Mouse (Mus musculus) Patski (cell line): Measurements from ENCODE around the gene Zcchc12. TPM values are rescaled to one million over a fixed set of nuclear protein-coding genes. Genes with fewer than 3 reads are reported as not detected.

ENCODE experiments used
- ATAC-seq: fragments of 100-300 bp; one replicate; pipeline ENCODE4 v1.8.0; 2021
- CTCF ChIA-PET: fragments of 350-600 bp; sonication (Branson Sonifier 250); formaldehyde crosslinking; loops from one replicate; lab custom pipeline; 2022; ENCODE audit warnings: inconsistent platforms; lab: Charles Lee
- POLR2A ChIA-PET: fragments of 350-600 bp; sonication (Branson Sonifier 250); formaldehyde crosslinking; loops from one replicate; lab custom pipeline; 2022; ENCODE audit warnings: antibody characterized with exemption, inconsistent platforms; lab: Charles Lee
- DNase-seq: peaks from one replicate; pipeline ENCODE4 v3.0.0-alpha.2; 2011; ENCODE audit warnings: low read depth, low spot score
- H3K27me3 ChIP-seq: fragments of 371-371 bp; one replicate; pipeline ENCODE4 v1.5.1; 2021
- CTCF ChIP-seq: fragments of 100-300 bp; IDR thresholded peaks from one replicate; pipeline ENCODE4 v1.5.1; 2021
- in situ Hi-C: fragments of 300-500 bp; cut with MboI; formaldehyde crosslinking; loops from 3 replicates; pipeline ENCODE4 v1.11.1; 2018; ENCODE audit warnings: low pct_unique_long_range_greater_than_20kb, mixed read lengths
- polyA plus RNA-seq: library from polyadenylated mRNA; unstranded; gene quantifications from one replicate; pipeline ENCODE4 v1.2.3, GENCODE M21; 2021

The Zcchc12 gene
- polyA plus RNA-seq, 1 experiment from 2014 or later: 0.21 TPM

DNA sequence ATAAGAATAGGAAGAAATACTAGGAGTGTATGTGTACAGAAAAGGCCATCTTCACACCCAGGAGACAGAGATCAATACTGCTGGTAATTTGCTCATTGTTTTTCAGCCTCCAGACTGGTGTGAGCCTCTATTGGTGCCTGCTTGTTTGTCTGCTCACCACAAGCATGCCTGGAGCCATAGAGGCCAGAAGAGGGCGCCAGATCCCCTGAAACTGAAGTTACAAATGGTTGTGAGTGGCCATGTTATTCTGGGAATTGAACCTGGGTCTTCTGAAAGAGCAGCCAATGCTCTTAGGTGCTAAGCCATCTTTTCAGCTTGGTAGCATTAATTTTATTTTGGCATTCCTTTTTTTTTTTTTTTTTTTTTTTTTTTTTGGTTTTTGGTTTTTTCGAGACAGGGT is 25.7 kb downstream of the Zcchc12 start:
- POLR2A ChIA-PET: no interaction called here
- in situ Hi-C loops: no loop called here
- no peak for ATAC-seq

GRCm38 (mm10) chrX:36225777-36226176 is 30.1 kb downstream of the Zcchc12 start:
- peak; percentile 91 for TF ChIP-seq CTCF
- no peak for DNase-seq
- ATAC-seq: peak; percentile 60
- H3K27me3 ChIP-seq: peaks cover 28% of the 10 kb centered on the region
- ChIA-PET CTCF (interaction anchor here (0.6 to 2.1 kb wide), 16 partner anchors 8 to 202 kb away, joined by 3 to 21 read pairs (median 3); no protein-coding TSS in a partner anchor), POLR2A (no interaction called here)
- in situ Hi-C loops: loop anchor here (5.0 kb wide), 1 partner anchor 167 kb away; no protein-coding TSS in a partner anchor

More for the DNA sequence above, 25.7 kb downstream of the Zcchc12 start:
- peaks cover 22% of the 10 kb centered on the region for H3K27me3 ChIP-seq
- peak; percentile 49 for TF ChIP-seq CTCF
- no peak for DNase-seq
- CTCF ChIA-PET: no interaction called here

- peak; percentile 67 for TF ChIP-seq CTCF
- ATAC-seq: no peak
- peaks cover 30% of the 10 kb centered on the region for H3K27me3 ChIP-seq
- no peak for DNase-seq
- in situ Hi-C loops: loop anchor here (5.0 kb wide), 1 partner anchor 166 kb away; no protein-coding TSS in a partner anchor
- POLR2A ChIA-PET: no interaction called here
- CTCF ChIA-PET: interaction anchor here (0.7 to 2.1 kb wide), 15 partner anchors 7 to 201 kb away, joined by 3 to 21 read pairs (median 4); no protein-coding TSS in a partner anchor
Observed at GRCm38 (mm10) chrX:36226577-36226976, 30.9 kb downstream of the Zcchc12 start.

GRCm38 (mm10) chrX:36228861-36229260 is 33.2 kb downstream of the Zcchc12 start:
- H3K27me3 ChIP-seq: peaks cover 41% of the 10 kb centered on the region
- ATAC-seq (no peak), DNase-seq (no peak)
- TF ChIP-seq CTCF: no peak
- POLR2A ChIA-PET: interaction anchor here (0.6 kb wide), 1 partner anchor 20 kb away, joined by 3 read pairs; no protein-coding TSS in a partner anchor
- in situ Hi-C loops: loop anchor here (5.0 kb wide), 1 partner anchor 163 kb away; no protein-coding TSS in a partner anchor
- CTCF ChIA-PET: no interaction called here

- CTCF ChIA-PET: no interaction called here
- in situ Hi-C loops: loop anchor here (5.0 kb wide), 1 partner anchor 163 kb away; no protein-coding TSS in a partner anchor
- peaks cover 41% of the 10 kb centered on the region for H3K27me3 ChIP-seq
- ATAC-seq (no peak), DNase-seq (no peak)
- POLR2A ChIA-PET: interaction anchor here (0.6 kb wide), 1 partner anchor 20 kb away, joined by 3 read pairs; no protein-coding TSS in a partner anchor
- TF ChIP-seq CTCF: no peak
Observed at GRCm38 (mm10) chrX:36229273-36229672, 33.6 kb downstream of the Zcchc12 start.

DNA sequence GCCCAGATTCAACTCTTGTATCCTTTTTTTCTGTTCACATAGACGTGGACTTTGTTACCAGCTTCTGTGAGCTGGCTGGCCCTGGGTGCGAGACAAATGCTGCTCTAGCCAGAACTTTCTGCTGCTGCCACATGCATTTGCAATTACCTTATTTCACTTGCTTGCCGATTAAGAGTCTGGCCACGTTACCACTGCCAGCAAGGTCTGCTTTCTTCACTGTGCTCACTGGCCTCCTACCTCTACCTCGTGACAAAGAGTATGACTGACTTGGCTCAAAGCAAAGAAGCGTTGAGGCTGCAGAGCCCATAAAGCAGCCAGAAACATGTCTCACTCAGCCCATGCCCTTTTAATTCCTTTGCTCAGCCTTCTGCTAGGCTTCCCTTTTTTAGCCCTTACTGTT is 39.9 kb downstream of the Zcchc12 start:
- in situ Hi-C loops: no loop called here
- no peak for ATAC-seq
- CTCF ChIA-PET: interaction anchor here (1.1 kb wide), 1 partner anchor 9 kb away, joined by 3 read pairs; no protein-coding TSS in a partner anchor
- DNase-seq: no peak
- POLR2A ChIA-PET: no interaction called here
- TF ChIP-seq CTCF: no peak
- peaks cover 43% of the 10 kb centered on the region for H3K27me3 ChIP-seq

Other genes with a start within 250 kb of the Zcchc12 start
- 78.0 TPM for gene Il13ra1, start 83.8 kb upstream of the Zcchc12 start, polyA plus RNA-seq
- 0.22 TPM for gene Lonrf3, start 132.4 kb downstream of the Zcchc12 start, polyA plus RNA-seq
- not detected for gene Gm6268, start 205.4 kb downstream of the Zcchc12 start, polyA plus RNA-seq